Mouse (Mus musculus): ENCODE measurements at regions not wholly inside any gene's neighbourhood (a gene's known extent, or its start where the extent isn't known, plus 50 kb on each side); places are given as distances from the start of the nearest gene placed in this dataset.

DNA sequence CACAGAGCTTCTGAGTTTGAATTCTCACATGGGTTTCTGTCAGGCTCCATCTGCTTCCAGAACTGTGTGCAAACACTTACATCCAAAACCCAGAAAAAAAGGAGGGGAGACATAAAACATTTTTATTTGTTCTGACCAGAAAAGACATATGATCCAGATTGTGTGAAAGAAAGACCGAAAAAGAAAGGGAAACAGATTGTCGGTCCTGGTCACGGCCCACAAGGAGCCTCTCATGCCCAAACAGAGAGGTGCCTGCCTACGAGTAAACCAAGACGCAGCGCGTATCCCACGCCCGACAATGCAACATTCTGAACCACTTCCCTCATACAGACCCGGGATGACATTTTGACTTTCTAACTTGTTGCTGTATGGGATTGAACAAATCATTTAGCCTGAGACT lies 65.3 kb upstream of the Rgma start:
- DNase-seq (ENCODE audit: extremely low read depth, low read depth, low spot score): no peak

DNA sequence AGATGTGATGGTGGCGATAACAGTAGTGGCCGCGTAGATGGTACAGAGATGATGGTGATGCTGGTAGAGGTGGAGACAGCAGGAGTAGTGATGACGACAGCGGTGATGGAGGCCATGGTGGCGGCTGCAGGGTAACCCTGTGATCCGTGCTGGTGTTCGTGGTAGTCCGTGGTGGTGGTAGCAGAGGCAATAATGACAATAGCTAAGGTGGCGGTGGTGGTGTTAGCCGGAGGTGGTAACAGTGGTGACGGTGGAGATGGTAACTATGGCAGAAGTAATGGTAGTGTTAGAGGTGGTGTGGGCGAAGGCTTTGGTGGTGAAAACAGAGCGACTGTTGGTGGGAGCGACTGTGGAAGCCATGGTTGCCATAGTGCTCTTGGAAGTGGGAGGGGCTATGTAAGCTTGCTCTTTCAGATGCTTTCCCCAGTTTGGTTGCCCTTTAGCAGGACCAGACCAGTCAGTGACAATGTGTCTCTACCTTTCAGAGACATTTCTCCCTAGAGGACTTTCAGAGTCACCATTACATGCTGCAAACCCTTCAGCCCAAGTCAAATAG lies 64.7 kb upstream of the Rgma start:
- no peak for DNase-seq (ENCODE audit: extremely low read depth, low read depth, low spot score)

DNA sequence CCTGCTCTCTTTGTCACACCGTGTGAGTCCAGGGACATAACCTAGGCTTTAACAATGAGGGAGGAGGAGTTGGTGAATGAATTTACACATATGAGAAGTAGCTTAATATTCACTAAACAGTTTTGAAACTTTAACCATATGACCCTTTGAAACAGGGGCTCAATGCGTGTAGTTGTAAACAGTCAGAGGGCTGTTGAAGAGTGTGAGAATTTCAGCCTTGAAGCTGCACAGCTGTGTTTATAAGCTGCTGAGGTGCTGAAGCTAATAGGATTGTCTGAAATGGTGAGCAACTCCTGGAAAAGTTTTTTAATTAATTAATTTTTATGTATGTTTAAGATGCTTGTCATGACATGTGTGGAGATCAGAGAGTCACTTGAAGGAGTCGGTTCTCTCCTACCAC lies 59.8 kb upstream of the Rgma start:
- no peak for DNase-seq (ENCODE audit: extremely low read depth, low read depth, low spot score)

DNA sequence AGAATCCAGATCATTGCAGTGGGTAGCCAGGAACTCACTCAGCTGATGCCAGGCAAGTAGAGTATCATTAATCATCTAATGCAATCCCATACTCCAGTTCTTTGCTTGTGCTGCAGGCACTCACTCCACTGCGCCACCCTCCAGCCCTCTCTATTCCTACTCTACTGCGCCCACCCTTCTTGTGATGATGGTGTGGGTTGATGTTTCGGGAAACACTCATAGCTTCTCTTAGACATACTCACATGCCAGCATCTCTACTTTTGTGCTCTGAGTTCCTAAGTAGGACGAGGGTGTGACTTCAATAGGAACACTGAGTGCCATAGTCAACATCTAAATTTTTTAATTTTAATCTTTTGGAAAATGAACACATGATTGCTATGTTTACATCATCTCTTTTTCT lies 57.7 kb upstream of the Rgma start:
- DNase-seq (ENCODE audit: extremely low read depth, low read depth, low spot score): no peak

DNA sequence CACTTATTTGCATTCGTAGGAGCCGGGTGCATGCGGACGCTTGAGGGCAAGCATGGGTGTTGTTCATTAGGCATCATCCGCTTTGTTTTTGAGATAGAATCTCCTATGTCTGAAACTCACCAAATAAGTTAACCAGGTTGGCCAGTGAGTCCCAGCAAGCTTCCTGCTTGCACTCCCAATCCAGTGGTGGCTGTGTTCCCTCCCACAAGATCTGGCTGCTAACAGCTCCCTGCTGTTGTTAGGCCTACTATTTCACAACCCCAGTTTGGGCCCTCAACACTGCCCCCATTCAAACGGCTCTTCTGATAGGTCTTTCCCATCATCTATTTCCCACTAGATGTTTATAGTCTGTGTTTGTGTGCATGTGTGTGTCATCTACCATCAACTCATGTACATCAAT lies 56.3 kb upstream of the Rgma start:
- no peak for DNase-seq (ENCODE audit: extremely low read depth, low read depth, low spot score)

DNA sequence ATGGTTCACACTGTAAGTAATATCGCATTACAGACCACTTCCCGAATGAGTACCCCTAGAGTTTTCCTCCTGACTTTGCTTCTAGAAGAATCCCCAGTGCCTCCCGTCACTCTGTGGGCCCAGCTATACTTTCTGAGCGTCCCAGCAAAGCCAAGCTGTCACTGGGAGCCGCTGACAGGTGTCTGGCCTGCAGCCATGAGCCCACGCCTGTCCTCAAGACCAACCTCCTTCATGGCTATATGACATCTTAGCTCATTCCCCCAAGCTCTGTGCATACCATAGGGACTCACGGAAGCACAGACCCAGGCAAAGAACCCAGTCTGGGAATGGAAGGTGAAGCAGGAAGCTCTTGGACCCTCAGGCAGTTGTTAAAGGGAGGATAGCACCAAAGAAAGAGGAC lies 55.3 kb upstream of the Rgma start:
- DNase-seq (ENCODE audit: extremely low read depth, low read depth, low spot score): no peak

DNA sequence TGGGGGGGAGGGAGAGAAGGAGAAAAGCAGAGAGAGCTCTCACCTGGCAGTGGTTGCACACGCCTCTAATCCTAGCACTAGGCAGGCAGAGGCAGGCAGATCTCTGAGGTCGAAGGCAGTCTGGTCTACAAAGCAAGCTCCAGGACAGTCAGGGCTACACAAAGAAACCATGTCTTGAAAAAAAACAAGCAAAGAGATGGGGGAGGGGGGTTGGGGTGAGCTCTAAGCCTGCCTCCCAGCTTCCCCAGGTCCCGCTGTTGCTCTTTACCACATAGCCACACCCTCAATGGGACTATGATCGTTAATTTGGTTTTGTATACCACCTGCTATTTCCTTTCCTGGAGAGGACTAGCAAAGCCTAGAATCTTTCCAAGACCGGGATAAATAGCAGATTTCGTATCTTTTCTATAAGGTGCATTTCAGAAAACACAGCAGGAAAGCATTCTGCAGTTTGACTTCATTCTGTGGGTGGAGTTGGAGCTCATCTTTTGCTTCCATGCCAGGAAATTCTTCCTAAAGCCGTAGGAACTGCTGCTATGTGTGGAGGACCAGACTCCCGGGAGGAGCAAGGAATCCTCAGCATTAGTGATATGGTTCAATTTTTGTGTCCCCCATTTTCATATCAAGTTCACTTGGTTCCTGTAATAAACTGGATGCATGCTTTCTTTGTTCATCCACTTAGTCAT lies 52.7 kb upstream of the Rgma start:
- DNase-seq (ENCODE audit: extremely low read depth, low read depth, low spot score): no peak

DNA sequence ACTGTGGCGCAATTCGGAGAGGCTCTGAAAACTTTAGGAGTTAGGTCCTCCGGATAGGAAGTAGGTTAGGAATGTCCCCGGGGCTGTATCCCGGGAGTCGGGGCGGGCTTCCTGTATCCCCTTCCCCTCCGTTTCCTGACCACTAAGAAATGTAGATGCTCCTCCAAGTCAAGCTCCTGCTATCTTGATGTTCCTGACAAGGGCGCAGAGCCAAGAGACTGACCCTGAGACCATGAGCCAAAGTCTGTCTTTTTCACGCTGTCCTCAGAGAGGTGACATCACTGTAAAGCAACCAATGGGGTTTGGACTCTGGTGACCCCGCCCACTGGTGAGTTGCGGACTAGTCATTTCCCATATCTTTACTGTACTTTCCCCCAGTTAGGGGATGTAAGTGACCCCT lies 51.8 kb upstream of the Rgma start:
- no peak for DNase-seq (ENCODE audit: extremely low read depth, low read depth, low spot score)

DNA sequence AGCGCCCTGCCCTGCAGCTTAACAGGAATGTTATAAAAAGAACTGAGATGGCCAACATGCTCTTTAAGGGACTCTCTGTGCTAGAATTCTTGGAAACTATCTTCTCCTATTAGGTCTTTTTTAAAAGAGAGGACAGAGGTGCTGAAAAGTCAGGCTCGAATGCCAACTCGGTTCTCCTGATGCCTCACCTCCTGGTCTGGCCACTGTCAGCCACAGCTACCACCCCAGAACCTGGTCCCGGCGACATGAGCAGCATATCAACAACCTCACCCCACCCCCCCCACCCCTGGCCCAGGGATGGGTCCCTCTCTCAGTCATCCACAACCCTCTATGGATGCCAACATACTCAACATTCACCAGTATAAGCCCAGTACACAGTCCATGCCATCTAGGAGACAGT lies 49.8 kb upstream of the Rgma start:
- DNase-seq (ENCODE audit: extremely low read depth, low read depth, low spot score): no peak

Data from fat pad, adult 2 months (tissue).